Mouse (Mus musculus) ovary, adult 2 months (tissue): ENCODE data around the gene Gnb1l. TPM values are rescaled to one million over a fixed set of nuclear protein-coding genes. Genes with fewer than 3 reads are reported as not detected.

Experiments used
- polyA plus RNA-seq: library from polyadenylated mRNA; depleted of rRNA; stranded (reverse); fragments of >200 nt; gene quantifications from 2 replicates; pipeline ENCODE4 v1.2.3, GENCODE M21; 2012; rRNA removed

Gene Gnb1l
- polyA plus RNA-seq = 17.8 and 20.3 TPM in 2 replicates

DNA sequence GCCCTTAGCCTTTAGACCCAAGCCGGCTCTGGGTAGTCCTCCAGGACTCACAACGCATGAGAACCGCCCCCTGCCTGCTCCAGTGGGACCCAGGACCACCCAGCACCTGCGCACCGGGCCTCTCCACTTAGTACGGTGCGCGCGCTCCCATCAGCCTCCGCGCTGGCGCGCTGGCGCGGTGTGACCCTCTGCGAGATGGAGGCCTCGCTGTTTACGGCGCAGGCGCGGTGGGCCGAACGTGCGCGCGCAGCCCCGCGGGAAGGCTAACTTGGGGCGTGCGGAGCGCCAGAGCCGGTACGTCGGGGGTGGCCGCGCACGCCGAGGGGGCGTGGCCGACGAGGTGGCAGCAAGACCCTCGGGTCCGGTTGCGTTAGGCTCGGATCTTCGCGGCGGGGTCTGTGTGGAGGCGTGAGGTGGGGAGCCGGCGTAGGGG, at the start of gene Gnb1l, which contains the start of gene Rtl10:
Gene Gnb1l, plus strand, starts transcription at position 156 of the 433 bp plus-strand sequence.
Gene Rtl10, plus strand, starts transcription at position 344 of the 433 bp plus-strand sequence.

DNA sequence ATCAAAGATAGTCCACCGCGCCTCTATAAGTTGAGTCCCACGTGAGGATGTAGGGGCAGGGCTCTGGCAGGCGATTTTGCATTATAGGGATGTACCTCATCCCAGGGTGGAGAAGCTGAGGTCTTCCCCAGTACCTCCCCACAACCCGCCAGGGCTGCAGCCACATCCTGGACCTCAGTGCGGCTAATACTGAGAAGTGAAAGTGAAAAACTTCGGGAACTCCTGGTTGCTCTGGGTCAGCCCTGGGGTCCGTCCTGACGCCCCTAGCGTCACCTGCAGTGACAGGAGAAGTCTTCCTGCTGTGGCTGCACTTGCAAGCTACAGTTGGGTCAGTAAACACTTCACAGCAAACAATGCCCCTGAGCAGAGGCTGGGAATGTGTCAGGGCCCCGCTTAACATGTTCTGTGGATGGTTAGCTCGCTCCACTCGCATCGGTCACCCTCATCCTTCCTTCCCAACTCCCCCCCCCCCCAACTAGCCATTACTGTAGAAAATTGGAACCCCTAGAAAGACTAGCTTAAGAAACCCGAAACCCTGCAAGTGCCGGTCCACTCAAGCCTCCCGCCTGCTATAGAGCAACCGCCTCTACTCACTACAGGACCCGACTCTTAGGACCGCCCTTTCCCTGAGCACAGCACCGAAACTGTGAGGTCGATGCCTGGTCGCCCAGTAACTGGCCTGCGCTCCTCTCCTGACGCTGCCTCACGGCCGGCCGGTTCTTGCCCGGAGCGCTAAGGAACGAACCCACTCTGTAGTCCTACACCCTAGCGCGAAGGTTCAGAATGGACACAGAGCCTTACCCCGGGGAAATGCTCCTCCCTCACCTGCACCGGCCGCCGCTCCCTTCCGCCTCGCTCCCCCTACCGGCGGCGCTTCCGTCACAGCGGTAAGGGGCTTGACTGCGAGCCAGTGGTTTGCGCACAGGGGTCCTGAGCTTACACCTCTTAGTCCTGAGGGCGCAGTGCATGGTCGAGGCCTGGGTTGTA, 91.6 kb downstream of the Gnb1l start, which contains the start of gene Tbx1:
Gene Tbx1, minus strand, starts transcription at position 868 of the 987 bp plus-strand sequence.

Other genes starting within 250 kb of the Gnb1l start
- 91.9 and 212 TPM in 2 replicates for gene Ranbp1, start 250.0 kb upstream of the Gnb1l start, polyA plus RNA-seq
- gene Gm49776, start 240.4 kb upstream of the Gnb1l start, polyA plus RNA-seq = not detected in 2 replicates
- gene Dgcr8, start 209.5 kb upstream of the Gnb1l start, polyA plus RNA-seq = 34.4 and 36.1 TPM in 2 replicates
- 32.7 and 39.2 TPM in 2 replicates for gene Tango2, start 150.6 kb upstream of the Gnb1l start, polyA plus RNA-seq
- 51.0 and 55.5 TPM in 2 replicates for gene Arvcf, start 150.5 kb upstream of the Gnb1l start, polyA plus RNA-seq
- 24.0 and 26.5 TPM in 2 replicates for gene Txnrd2, start 72.3 kb upstream of the Gnb1l start, polyA plus RNA-seq
- gene Comt, start 71.9 kb upstream of the Gnb1l start, polyA plus RNA-seq = 211 and 223 TPM in 2 replicates
- 25.2 and 29.5 TPM in 2 replicates for gene Rtl10, start 188 bp downstream of the Gnb1l start, polyA plus RNA-seq
- 12.2 and 14.2 TPM in 2 replicates for gene Tbx1, start 92.0 kb downstream of the Gnb1l start, polyA plus RNA-seq
- 26.8 and 54.9 TPM in 2 replicates for gene Gp1bb, start 123.7 kb downstream of the Gnb1l start, polyA plus RNA-seq
- 19.4 and 20.3 TPM in 2 replicates for gene Gm49601, start 127.7 kb downstream of the Gnb1l start, polyA plus RNA-seq
- gene Sept5, start 131.2 kb downstream of the Gnb1l start, polyA plus RNA-seq = 47.0 and 49.5 TPM in 2 replicates